Mouse (Mus musculus) liver, embryonic 18 days (tissue): ENCODE measurements around the gene Hnf1a. TPM values are rescaled to one million over a fixed set of nuclear protein-coding genes. Genes with fewer than 3 reads are reported as not detected.

ENCODE experiments used
- polyA plus RNA-seq: library from polyadenylated mRNA; depleted of rRNA; stranded (reverse); fragments of >200 nt; gene quantifications from 2 replicates; pipeline ENCODE4 v1.2.3, GENCODE M21; 2012; rRNA removed

Hnf1a gene
- 2.3 and 2.7 TPM in 2 replicates for polyA plus RNA-seq

DNA sequence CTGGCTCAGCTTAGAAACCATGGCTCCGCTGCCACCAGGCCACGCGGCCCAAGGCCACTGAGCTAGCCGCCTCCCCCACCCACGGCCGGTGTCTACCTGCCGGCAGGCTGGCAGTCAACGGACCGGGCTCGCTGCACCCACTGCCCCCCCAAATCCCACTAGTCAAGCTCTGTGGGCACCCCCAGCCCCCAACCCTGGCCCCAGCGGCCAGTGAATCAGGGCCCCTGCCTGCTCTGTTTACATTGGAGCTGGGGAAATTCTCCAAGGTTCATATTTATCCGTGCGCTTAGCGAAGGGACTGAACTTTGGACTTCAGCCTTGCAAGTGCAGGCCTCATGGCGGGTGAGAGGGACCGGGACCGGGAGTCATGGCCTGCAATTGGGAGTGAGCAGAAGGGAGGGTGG, at the start of gene Hnf1a:
TSS of gene Hnf1a (minus strand) at position 271 of the 404 bp plus-strand sequence.

DNA sequence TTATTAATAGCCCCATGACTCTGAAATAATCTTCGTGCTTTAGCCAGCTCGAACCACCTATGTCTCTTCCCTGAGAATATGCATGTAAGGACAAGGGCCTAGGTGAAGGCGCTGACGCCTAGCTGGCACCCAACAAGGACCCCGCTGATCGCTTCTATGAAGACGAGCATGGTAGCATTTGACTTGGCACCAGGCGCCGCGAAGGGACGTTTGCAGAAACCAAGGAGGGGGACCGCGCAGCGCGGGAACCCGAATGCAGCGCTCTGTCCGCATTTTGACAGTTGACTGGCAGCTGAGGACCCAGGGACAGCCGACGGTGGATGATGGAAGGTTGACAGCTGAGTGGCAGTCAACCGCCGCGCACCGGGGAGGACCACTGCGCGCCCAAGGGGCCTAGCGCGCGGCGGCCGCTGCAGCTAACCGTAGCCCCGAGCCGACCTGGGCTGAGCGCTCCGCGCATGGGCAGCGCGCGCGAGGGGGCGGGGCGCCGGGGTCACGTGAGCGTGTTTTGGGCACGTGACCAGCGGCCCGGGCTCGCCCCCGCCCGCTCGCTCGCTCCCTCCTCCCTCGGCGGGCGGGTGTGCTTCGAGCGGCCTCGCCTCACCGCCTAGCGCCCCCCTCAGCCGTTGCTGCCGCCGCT, 39.8 kb upstream of the Hnf1a start, which contains the start of gene Sppl3:
TSS of gene Sppl3 (plus strand) at position 561 of the 640 bp plus-strand sequence.

DNA sequence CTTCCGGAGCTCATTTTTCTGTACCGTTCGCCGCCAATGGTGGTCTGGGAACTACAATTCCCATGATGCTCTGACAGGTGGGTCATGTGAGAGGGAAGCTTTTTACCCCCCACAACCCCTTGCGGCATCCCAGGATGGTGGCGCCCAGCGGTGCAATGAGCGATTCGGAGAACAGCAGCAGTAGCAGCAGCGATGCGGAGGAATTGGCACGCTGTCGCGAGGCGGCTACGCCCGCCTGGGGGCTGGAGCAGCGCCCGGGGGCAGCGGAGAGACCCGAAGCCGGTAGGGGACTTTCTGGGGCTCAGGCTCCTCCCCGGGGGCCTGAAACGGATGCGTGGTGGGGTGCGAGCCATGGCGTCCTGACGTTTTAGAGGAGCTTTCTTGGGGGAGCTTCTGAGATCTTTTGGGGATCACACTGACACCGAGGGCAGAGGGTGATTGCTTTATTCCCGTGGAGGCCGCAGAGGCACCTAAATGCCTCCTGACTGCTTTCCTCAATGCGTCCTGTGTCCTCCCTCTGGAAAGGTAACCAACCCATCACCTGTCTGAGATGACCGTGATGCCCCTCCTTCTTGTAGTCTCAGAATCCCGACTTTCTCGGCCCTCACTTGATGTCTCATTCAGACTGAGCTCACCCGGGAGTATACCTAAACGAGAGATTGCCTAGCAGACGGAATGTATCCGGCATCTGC, 28.7 kb downstream of the Hnf1a start, which contains the start of gene 2210016L21Rik:
TSS of gene 2210016L21Rik (plus strand) at position 85 of the 692 bp plus-strand sequence.

DNA sequence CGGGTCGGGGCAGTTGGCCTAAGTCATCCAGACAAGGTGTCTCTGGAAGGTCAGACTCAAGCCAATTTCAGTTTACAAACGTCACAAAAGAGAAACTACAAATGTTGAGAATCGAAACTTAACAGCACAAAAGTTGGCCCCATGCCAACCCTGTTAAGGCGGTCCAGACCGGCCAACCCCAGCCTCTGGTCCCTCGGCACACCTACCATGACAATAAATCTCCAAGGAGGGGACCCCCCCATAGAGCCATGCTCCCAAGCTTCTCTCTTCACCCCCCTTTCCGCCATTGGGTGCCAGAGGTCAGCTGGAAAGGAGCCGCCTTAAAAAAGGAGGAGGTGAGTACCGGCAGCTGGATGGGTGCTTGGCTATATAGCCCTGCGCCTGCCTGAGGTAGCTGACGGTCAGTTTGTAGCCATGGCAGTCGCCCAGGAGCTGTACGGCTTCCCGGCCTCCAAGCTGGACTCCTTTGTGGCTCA, 47.9 kb downstream of the Hnf1a start, which contains the start of gene Oasl1:
TSS of gene Oasl1 (plus strand) at position 243 of the 476 bp plus-strand sequence.

Other genes with a start within 250 kb of the Hnf1a start
- gene Ankrd13a, start 196.4 kb downstream of the Hnf1a start, polyA plus RNA-seq: 28.5 and 31.8 TPM in 2 replicates
- gene Git2, start 195.6 kb downstream of the Hnf1a start, polyA plus RNA-seq: 14.6 and 19.2 TPM in 2 replicates
- 13.9 and 14.2 TPM in 2 replicates for gene 1500011B03Rik, start 147.6 kb downstream of the Hnf1a start, polyA plus RNA-seq
- 0.01 TPM in 1 of 2 replicates, not detected in the other for gene 4930519G04Rik, start 117.4 kb downstream of the Hnf1a start, polyA plus RNA-seq
- 0.01 TPM in 1 of 2 replicates, not detected in the other for gene Gm9936, start 112.4 kb downstream of the Hnf1a start, polyA plus RNA-seq
- 12.9 and 17.0 TPM in 2 replicates for gene Oasl2, start 74.2 kb downstream of the Hnf1a start, polyA plus RNA-seq
- 3.1 and 6.2 TPM in 2 replicates for gene Oasl1, start 47.9 kb downstream of the Hnf1a start, polyA plus RNA-seq
- 7.1 and 7.9 TPM in 2 replicates for gene 2210016L21Rik, start 28.9 kb downstream of the Hnf1a start, polyA plus RNA-seq
- gene Sppl3, start 40.0 kb upstream of the Hnf1a start, polyA plus RNA-seq: 13.8 and 16.0 TPM in 2 replicates
- gene Gm10401, start 127.2 kb upstream of the Hnf1a start, polyA plus RNA-seq: not detected in 2 replicates
- 69.8 and 75.2 TPM in 2 replicates for gene Acads, start 148.3 kb upstream of the Hnf1a start, polyA plus RNA-seq
- 10.1 and 10.4 TPM in 2 replicates for gene Unc119b, start 163.9 kb upstream of the Hnf1a start, polyA plus RNA-seq
- 36.1 and 40.4 TPM in 2 replicates for gene Mlec, start 187.1 kb upstream of the Hnf1a start, polyA plus RNA-seq
- 0.35 and 0.49 TPM in 2 replicates for gene Cabp1, start 223.3 kb upstream of the Hnf1a start, polyA plus RNA-seq